Mouse (Mus musculus) granulocyte monocyte progenitor cell, adult 5-6 weeks (primary cell): ENCODE results near the gene Spg7. TPM values are rescaled to one million over a fixed set of nuclear protein-coding genes. Genes with fewer than 3 reads are reported as not detected.
A peak's percentile ranks its signal among the peaks of the same experiment; 100 is the strongest.
"Not testable (repeated sequence)": the region's sequence is repeated elsewhere in the genome, so short reads cannot be mapped to it uniquely, and the experiment has no call there.

ENCODE experiments used
- ATAC-seq: replicated peaks from 2 replicates; pipeline ENCODE4 v1.8.0; 2016; ENCODE audit warnings: mild to moderate bottlenecking, moderate TSS enrichment, inconsistent platforms; ENCODE audit not compliant: poor library complexity, severe bottlenecking
- total RNA-seq, 2 experiments: library from RNA; stranded (forward) in 1 of 2; stranded (reverse) in 1 of 2; fragments of 200-712, 200-1000 nt in 1 of 2; fragments of >200 nt in 1 of 2; fragmentation: Nextera tagmentation in 1 of 2; gene quantifications; 2 replicates each; pipeline ENCODE4 v1.2.3; 2014 to 2017

The Spg7 gene
- total RNA-seq, 2 experiments from 2014 or later, result 29.5 to 47.3 TPM

DNA sequence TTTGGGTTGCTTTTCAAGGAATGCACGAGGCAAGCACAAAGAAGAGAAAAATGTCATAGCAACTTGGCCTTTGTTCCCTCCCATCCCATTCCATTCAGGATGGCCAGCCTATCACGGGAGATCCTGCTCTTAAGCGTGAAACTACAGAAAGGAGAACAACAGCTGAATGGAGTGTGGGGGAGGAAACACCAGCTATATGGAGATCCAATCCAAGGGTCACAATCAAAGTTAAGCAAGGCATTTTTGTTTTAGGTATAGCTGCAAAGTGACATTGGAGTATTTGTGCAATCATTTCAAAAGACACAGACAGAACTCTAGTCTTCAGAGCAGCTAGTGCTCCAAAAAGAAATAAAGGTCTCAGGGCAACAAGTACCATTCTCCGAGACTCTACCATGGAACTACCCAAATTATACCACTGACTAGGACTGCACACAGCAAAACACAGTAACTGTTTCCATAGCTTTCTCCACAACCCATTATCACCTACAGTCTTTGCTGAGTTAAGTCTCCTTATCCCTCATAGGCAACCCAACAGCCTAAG, 22.6 kb upstream of the Spg7 start:
- ATAC-seq, result peak; percentile 25

DNA sequence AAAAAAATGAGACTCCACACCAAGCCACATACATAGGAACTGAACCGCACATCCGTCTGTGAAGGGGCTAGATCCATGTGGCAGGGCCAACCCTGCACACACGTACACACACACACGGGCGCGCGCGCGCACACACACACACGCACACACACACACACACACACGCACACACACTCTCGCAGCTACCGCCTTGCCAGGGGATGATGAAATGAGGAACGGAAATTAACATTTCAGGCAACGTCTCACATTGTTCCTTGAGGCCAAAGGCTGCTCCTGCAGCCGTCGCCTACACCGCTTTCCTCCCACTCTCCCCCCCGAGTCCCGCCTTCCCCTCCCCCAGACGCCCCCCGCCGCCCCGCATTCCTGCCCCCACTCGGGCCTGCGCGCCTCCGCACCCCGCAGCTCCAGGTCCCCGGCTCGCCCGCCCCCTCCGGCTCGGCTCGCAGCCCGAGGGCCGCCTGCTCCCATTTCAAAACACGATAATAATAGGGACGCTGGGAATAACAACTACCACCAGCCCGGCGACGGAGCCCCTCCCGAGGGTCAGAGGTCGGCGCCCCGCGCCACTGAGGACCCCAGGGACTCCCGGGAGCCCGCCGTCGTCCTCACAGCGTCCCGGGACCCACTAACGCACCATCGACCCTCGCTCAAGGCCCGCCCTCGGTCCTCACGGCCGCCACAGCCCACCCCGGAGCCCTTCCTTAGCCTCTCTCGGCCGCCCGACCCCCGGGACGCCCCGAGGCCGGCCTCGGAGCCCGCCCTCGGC, 21.6 kb upstream of the Spg7 start:
- ATAC-seq, result peak; percentile 30

DNA sequence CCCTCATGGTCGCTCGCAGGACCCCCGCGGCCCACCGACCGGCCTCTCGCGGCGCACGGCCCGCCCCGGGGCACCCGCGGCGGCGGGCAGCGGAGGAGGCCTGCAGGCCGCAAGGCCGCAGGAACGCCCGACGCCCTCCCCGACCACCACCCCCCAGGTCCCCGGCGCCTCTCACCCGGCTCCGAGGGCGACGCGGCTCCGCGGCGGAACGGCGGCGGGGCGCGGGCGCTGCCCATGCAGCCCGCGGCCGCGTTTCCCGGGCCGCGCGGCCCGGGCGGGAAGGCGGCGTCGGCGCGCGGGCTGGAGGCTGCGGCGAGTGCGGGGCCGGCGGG, 21.0 kb upstream of the Spg7 start:
- no peak for ATAC-seq

DNA sequence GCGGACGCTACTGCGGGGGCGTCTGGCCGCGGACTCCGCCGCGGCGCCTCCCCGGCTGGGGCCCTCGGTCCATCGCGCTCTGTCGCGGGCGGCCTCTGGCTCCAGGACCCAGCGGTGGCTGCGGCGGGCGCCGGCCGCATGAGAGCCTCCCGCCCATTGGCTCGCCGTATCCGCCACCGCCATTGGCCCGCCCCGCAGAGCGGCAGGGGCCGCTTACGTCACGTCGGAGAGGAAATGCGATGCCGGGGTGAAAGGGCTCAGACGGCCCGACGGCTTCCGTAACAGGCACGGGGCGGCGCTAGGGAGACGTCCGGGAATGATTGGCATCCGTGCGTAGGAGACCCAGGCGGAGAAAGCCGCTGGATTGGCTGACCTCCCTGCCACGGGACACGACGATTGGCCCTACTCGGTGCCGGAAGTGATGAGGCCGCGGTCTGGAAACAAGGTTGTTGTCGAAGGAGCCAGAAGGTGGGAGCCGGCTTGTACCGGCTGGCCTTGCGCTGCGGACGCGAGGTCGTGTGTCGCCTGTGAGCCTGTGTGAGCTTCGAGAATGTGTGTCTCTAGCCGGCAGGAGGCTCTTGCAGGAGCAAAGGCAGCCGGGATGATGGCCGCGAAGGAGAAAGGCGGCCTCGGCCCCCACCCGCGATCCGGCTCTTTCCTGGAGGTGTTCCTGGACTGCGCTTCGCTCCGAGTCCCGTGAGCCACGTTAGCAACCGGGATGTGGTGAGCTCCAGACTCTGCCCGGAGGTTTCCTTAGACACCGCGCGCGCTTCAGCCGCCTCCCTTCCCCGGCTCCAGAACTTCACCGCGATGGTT, 20.4 kb upstream of the Spg7 start, which contains the start of gene Ankrd11:
Gene Ankrd11 (minus strand): TSS at position 120 of the 816 bp plus-strand sequence.
- peak; percentile 70 for ATAC-seq

DNA sequence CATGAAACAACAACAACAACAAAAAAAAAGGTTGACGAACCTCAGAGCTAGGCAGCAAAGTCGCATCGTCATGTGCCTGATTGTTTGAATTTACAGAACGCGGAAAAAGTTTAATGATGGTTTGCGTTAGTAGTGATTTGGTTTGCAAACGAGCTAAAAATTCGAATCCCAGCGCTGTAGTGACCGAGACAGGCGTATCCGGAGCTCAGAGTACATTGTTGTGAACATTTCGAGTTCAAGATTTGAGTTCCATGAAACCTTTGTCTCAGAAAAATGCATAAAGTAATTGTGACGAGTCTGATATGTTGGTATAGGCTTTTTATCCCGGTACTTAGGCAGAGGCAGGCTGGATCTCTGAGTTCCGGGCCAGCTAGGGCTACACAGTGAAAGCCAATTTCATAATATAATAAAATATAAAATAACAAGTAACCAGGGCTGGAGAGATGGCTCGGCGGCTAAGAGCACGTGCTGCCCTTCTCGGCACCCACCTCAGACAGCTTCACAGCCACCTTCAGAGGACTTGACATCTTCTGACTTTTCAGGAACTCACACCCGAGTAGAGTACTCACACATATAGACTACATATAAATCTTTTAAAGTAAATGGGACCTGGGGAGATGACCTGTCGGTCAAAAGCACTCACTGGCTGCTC, 19.6 kb upstream of the Spg7 start:
- ATAC-seq, result no peak

DNA sequence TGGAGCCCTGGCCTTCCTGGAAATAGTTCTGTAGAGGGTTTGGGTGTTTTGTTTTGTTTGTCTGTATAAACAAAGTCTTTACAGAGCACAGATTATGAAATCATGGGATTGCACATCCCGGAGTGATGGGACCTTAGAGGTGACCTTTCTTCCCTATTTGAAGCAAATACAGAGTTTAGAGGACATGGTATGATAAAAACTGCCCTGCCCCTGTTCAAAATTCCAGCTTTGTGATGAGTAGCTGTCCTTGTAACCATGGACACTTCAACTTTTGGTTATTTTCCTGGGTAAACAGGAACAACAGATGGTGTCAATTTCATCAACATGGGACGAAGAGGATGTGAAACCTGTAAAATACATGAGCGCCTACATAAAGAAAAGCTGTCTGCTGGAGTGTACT, 18.8 kb upstream of the Spg7 start:
- peak; percentile 20 for ATAC-seq

DNA sequence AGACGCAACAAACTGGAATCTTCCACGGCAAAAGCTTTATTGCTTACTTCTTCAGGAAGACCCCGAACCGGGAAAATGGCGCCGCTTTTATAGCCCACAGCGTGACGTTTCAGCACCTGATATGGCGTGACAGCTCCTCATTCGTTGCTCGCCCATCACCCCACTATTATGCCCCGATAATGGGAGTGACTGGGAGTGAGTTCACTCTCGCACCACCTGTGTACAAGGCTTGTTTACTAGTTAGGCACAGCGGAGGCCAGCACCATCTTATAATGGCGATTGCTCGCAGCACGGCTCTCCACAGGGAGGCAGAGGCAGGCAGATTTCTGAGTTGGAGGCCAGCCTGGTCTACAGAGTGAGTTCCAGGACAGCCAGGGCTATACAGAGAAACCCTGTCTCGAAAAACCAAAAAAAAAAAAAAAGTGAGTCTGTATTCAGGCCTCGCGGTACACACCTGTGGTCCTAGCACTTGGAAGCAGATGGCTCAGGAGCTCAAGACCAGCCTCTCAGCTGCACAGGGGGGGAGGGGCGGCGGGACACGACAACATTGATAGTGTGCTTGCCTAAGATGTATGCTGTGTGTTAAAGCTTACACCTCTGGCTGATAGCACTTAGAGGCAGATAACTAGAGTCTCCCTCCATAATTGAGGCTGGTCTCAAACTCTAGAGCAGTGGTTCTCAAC, 17.9 kb upstream of the Spg7 start:
- not testable (repeated sequence) for ATAC-seq

DNA sequence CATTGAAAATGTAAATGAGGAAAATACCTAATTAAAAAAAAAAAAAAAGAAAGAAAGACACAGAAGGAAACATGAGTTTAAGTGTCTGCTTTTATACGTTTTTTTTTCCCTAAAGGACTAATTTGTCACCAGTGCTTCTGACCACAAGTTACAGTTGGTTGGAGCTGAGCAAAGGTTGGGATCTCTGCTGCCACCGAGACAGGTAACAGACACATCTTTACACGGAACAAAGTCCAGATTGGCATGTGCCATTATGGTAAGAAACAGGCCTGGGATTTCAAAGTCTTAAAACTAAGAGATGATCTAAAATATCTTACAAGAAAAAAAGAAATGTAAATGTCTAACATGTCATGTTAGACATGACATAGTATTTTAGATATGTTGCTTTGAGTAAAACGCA, 16.0 kb upstream of the Spg7 start:
- ATAC-seq, result no peak

DNA sequence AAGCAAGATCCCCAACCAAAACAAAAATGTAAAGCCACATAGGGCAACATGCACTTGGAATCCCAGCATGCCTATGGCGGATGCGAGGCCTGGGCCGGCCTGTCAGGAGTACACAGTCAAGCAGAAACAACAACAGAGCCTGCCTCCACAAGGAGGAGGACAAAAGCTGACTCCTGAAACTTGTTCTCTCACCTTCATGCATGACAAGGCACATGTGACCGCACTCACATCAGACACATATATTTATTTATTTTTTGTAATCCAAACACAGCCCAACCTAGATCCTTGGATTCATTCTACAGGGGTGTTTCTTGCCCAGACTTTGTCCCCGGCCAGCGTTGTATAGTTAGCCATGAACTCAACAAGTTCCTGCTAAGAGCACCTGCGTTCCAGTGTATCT, 14.9 kb upstream of the Spg7 start:
- ATAC-seq, result no peak

DNA sequence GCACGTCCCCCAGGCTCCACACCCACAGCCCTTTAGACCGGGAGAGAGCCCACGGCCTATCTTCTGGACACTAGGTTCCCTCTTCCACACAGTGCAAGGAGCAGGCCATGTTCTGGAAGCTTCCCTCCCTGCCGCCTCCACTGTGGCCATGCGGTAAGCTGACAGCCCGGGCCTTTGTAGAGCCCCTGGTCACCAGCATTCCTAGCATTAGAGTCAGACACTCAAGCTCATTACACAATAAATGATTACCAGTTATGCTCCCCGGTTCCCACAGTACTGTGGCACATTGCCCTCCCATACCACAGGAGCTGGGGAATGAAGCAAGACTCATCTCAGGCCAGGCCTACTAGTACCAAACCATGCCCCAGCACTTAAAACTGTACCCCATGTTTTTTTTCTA, 14.3 kb upstream of the Spg7 start:
- ATAC-seq, result peak; percentile 61

DNA sequence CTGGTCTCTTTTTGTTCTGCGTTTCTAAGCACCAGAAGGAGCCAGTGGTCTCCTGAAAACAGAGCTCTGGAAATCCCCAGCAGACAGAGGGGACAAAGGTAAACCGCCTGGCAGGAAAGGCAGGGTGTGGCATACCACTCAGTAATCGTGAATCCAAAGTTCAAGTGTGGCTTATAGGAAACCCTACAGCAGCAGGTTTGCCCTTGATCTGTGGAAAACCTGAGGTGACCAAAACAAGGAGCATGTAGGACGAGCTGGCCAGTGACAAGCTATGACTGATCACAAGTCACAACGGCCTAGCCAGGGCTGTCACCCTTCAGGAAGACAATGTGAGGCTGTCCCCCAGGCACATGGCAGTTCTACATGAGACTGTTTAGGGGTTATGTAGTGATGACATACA, 11.3 kb upstream of the Spg7 start:
- ATAC-seq, result no peak

DNA sequence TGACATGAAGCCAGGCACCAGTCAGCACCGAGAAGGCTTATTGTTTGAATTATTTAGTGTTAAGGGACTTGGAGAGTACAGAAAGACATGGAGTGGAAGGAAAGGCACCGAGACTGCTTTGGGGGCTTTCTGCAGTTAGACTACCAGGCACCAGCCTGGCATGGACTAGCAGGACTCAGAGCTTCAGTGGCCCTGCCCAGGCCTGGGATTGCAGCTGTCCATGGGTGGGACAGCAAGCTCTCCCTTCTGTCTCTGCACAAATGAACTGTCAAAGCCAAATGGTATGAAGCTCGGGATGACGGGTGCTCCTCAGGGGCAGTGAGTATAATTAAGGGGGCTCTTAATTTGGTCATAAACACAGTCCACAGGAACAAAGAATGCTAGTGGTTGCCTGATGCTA, 1.3 kb downstream of the Spg7 start:
- ATAC-seq, result no peak

DNA sequence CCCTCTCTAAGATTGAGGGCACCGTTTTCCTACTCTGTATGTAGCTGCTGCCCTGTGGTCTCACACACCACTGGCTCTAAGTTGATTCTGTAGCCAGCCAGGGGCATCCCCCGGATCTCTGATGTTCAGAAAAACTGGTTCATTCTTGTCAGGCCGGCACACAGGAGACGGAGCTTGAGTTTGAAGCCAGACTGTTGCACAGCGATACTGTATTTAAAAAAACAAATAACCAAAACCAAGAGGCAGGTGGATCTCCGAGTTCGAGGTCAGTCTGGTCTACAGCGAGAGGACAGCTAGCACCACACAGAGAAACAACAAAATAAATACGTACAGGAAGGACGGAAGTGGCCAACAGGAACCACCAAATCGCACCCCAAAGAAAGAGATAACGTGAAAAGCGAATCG, 2.1 kb downstream of the Spg7 start:
- peak; percentile 45 for ATAC-seq

DNA sequence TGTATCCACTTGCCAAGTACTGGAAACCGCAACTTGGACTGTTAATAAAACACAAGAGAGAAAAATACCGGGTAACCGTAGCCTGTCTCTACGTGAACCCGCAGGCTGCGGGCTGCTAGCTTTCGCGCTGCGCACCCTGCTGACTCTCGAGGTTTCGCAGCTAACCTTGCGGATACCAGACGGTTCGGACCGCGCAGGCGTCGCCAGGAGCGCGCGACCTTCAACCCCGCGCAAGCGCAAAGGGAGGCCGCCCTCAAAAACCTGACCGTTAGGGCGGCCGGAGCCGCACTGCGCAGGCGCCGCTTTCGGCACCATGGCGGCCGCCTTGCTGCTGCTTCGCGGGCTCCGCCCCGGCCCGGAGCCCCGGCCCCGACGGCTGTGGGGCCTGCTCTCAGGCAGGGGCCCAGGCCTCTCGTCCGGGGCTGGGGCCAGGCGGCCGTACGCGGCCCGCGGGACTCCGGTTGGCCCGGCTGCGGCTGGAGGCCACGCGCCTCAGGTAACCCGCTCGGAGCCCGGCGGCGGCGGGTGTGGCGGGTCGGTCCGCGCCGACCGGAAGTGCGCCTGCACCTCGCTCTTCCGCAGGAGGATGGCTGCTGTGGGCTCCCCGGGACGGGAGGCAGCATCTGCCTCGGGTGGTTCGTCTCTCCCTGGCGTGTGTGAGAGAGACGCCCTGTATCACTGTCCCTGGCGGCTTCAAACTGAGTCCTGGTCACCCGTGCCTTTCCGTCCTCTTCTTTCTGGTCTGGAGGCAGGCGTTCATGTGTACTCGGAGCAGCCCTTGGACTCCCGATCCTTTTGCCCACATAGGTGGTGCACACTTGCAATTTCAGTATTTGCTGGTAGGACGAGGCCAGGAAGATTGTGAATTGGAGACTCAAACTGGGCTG, 2.7 kb downstream of the Spg7 start:
- ATAC-seq, result peak; percentile 93

DNA sequence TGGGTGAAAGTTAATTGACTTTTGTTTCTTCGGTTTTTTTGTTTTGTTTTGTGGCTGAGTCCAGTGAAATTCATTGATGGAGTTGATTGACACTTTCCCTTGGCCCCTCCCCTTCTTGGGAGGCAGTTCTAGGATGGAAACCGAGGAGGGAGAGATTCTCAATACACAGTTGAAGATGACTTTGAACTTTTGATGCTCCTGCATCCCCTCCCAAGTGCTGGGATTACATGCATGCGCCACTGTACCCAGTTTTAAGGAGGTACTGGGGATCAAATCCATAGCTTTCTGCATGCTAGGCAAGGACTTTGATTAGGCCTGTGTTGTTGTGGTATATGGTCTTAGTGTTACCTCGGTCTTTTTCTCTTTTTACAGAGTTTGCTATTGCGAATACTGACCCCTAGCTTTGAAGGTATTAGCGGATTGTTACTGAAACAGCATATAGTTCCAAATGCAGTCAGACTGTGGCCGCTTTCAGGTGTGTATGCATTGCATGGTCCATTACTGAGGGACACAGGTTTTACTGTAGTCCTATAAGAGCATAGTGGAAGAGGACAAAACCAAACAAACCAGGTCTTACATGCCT, 3.5 kb downstream of the Spg7 start:
- ATAC-seq, result no peak

DNA sequence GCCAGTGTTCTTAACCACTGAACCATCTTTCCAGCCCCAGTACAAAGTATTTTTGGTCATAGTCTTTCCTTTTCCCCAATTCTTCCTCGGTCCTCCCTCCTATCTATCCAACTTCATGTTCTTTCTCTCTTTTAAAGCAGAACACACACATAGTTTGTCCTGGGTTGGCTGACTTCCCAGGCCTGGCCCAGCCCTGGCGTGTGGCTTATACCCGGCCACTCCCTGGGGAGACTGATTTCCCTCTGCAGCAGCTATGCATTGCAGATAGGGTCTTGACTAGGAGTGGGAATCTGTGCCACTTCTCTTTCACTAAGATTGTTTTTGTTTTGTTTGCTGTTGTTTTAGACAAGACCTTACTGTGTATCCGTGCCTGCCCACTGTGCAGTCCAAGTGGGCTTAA, 8.4 kb downstream of the Spg7 start:
- no peak for ATAC-seq

DNA sequence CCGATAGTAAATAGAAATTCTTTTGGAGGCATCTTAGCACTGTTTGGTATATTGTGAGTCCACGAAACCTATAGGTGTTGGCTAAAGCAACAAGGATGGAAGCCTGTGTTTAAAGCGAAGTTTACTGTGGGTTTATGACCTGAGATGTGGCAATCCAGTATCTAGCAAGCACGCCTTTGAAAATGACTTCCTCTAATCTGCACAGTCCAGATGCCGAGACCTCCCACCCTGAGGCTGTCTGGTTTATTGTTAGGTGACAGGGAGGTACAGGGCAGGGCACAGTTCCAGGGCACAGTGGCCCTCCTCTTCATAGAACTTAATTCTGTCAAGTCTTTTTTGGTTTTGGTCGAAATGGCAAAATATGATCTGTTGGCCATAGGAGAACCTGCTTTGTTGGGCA, 14.5 kb downstream of the Spg7 start:
- ATAC-seq, result peak; percentile 82

DNA sequence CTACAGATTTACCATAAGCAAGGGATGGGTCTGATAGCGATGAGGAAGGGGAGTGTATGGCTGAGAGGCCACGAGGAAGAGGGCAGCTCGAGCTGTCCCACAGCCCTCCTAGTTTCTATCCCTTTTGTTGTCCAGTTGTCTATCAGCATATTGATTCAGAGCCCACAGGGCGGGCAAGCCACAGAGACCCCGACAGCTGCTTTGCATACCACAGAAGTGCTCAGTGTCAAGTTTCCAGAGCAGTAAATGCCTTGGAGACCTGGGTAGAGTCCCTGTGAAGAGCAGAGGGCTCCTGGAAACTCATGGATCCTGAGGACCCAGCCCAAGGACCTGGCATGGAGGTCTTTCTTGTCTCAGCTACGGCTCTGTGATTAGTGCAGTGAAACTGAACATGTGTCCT, 20.3 kb downstream of the Spg7 start:
- ATAC-seq, result no peak

DNA sequence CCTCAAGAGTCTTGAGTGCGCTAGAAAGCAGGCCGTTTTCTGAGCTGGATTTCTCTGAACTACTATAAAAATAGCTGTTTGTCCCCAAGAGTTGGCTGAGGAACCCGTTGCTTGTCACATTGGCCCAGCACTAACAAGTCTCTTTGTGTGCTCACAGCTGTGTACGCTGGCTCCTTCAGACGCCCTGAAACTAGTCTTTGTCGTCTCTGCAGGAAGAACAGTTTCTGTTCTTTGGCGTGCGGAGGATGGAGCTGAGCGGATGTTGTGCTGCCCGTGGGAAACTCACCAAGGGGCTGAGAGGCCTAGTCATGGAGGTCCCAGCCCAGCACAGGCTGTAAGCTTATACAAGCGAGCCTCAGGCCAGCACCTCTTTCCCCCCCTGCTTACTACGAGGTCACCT, 20.9 kb downstream of the Spg7 start:
- no peak for ATAC-seq
